10 mouse cellular contexts compared by ENCODE assay signal in genomic region chr5:111466429-111466828, GRCm38 (mm10). TPM values are rescaled to one million over a fixed set of nuclear protein-coding genes. Genes with fewer than 3 reads are reported as not detected.
A peak's percentile ranks its signal among the peaks of the same experiment; 100 is the strongest.
DNase-seq lines count a peak whose midpoint lies in the region; TF ChIP-seq lines count a peak whose summit lies in the region.
"Had no signal": no experiment of that assay in that cellular context is flagged by ENCODE, and none has a peak within 500 bp of the region (broad histone marks: within the 10 kb centered on the region; RNA-seq: fewer than 3 reads in every experiment).

No protein-coding gene starts in this region.

- DNase-seq in gastrocnemius, adult 2 months, result peak; percentile 29
- DNase-seq in gastrocnemius, postnatal 25 days, result no peak
- peak; percentile 97 for DNase-seq in heart, adult 11 months
- DNase-seq in heart, postnatal 25 days (ENCODE audit: low spot score), result peak; percentile 6
- DNase-seq in testis, postnatal 10 days (ENCODE audit: low spot score), result no peak
- no peak for DNase-seq in thymus, postnatal 14 days
- no peak for DNase-seq in cerebellum, adult 18-20 months

- H3K27ac ChIP-seq in gastrocnemius, adult 2 months, result peak overlapping the region; percentile 74
- H3K27ac ChIP-seq: forebrain, embryonic 13.5 days had no signal

- TF ChIP-seq CTCF in gastrocnemius, adult 2 months (IDR thresholded peaks at IDR 0.05), result no peak
- no peak for TF ChIP-seq CTCF in E14TG2a.4 (conservative IDR thresholded peaks at IDR 0.05; ENCODE audit: low read length)

- no peaks in the 10 kb centered on the region for H3K36me3 ChIP-seq in E14TG2a.4 (ENCODE audit: insufficient read depth, low read length)
- H3K36me3 ChIP-seq: limb, embryonic 13.5 days had no signal

- peaks cover 15% of the 10 kb centered on the region for H3K4me1 ChIP-seq in E14TG2a.4 (replicated peaks; ENCODE audit: low read depth, low read length)
- H3K4me1 ChIP-seq: forebrain, embryonic 13.5 days; limb, embryonic 13.5 days had no signal

- H3K4me3 ChIP-seq in gastrocnemius, adult 2 months, result 0 out of 2 replicates have a peak overlapping the region, but pooled peaks have one; percentile 7
- H3K4me3 ChIP-seq in E14TG2a.4 (replicated peaks; ENCODE audit: low read length), result peak overlapping the region; percentile 57
- H3K4me3 ChIP-seq: forebrain, embryonic 13.5 days; limb, embryonic 13.5 days had no signal

- intact Hi-C loops in gastrocnemius, adult 2 months (cut with DNase I), result no loop called here
- intact Hi-C loops in heart, postnatal 25 days (cut with DNase I), result loop anchor here (2.0 to 5.0 kb wide), 2 partner anchors 50 to 211 kb away; partner anchors contain the start of gene Mn1

- peaks cover 21% of the 10 kb centered on the region for H3K27me3 ChIP-seq in E14TG2a.4 (ENCODE audit: insufficient read depth, low read length)
- H3K27me3 ChIP-seq: forebrain, embryonic 13.5 days; limb, embryonic 13.5 days had no signal

- H3K9me3 ChIP-seq in E14TG2a.4 (ENCODE audit: low read length), result peaks cover 9% of the 10 kb centered on the region; the same call in 1 of the 2 replicates

RNA-seq across cellular contexts. Expression of gene Mn1, which starts 49.3 kb away (rescaled TPM):
- 10 to 100 TPM; 43.9 to 85.9 TPM for total RNA-seq in gastrocnemius, adult 2 months (2021)
- 10 to 100 TPM; 49.1 to 75.2 TPM for total RNA-seq in gastrocnemius, postnatal 25 days (2021)
- 10 to 100 TPM; 16.7 to 20.5 TPM for total RNA-seq in heart, postnatal 25 days (2021)

Comparison
In these comparisons a context has a peak if more than half of its experiments do, and no peak if none do; other contexts are left out.
1. DNase-seq: peak in gastrocnemius, adult 2 months (single experiment), heart, adult 11 months (single experiment) and heart, postnatal 25 days (single experiment); none in gastrocnemius, postnatal 25 days (single experiment), testis, postnatal 10 days (single experiment), thymus, postnatal 14 days (single experiment) and cerebellum, adult 18-20 months (0 of 2).